11 mouse cellular contexts compared by ENCODE assay signal in genomic region chr15:27998621-27999359, GRCm38 (mm10). TPM values are rescaled to one million over a fixed set of nuclear protein-coding genes. Genes with fewer than 3 reads are reported as not detected.
A peak's percentile ranks its signal among the peaks of the same experiment; 100 is the strongest.
DNase-seq lines count a peak whose midpoint lies in the region; ATAC-seq lines count a peak whose summit lies in the region.
"Had no signal": no experiment of that assay in that cellular context is flagged by ENCODE, and none has a peak within 500 bp of the region (broad histone marks: within the 10 kb centered on the region; RNA-seq: fewer than 3 reads in every experiment).

No protein-coding gene starts in this region.

- WGBS in forebrain, embryonic 12.5 days = 11% methylated on average over 8 of the region's 8 CpGs
- WGBS in forebrain, embryonic 11.5 days = 12% methylated on average over 8 of the region's 8 CpGs
- WGBS in midbrain, embryonic 13.5 days = 17% methylated on average over 8 of the region's 8 CpGs
- 13% methylated on average over 8 of the region's 8 CpGs for WGBS in midbrain, embryonic 14.5 days
- 10% methylated on average over 8 of the region's 8 CpGs for WGBS in kidney, embryonic 15.5 days
- 12% methylated on average over 8 of the region's 8 CpGs for WGBS in midbrain, embryonic 15.5 days

- H3K27ac ChIP-seq in forebrain, embryonic 12.5 days = no peak overlapping the region
- H3K27ac ChIP-seq in forebrain, embryonic 11.5 days (ENCODE audit: low read depth, low read length) = no peak overlapping the region
- H3K27ac ChIP-seq in midbrain, embryonic 13.5 days = no peak overlapping the region
- H3K27ac ChIP-seq in midbrain, embryonic 14.5 days (replicated peaks; ENCODE audit: low read depth, low read length) = no peak overlapping the region
- peak overlapping the region; percentile 64 for H3K27ac ChIP-seq in kidney, embryonic 15.5 days
- H3K27ac ChIP-seq in midbrain, embryonic 15.5 days = no peak overlapping the region

- peak; percentile 7; the same call in 1 of the 2 replicates for ATAC-seq in forebrain, embryonic 12.5 days (ENCODE audit: low FRiP score)
- no peak for ATAC-seq in forebrain, embryonic 11.5 days (replicated peaks; ENCODE audit: low FRiP score)
- ATAC-seq in midbrain, embryonic 13.5 days = no peak
- no peak for ATAC-seq in midbrain, embryonic 14.5 days (ENCODE audit: low FRiP score, low TSS enrichment)
- peak; percentile 23 for ATAC-seq in kidney, embryonic 15.5 days (replicated peaks; ENCODE audit: low FRiP score)
- no peak for ATAC-seq in midbrain, embryonic 15.5 days (replicated peaks)

- no peak overlapping the region for H3K4me3 ChIP-seq in forebrain, embryonic 12.5 days (replicated peaks)
- no peak overlapping the region for H3K4me3 ChIP-seq in forebrain, embryonic 11.5 days (ENCODE audit: low read depth, low read length)
- no peak overlapping the region for H3K4me3 ChIP-seq in midbrain, embryonic 13.5 days (replicated peaks)
- no peak overlapping the region for H3K4me3 ChIP-seq in midbrain, embryonic 14.5 days (replicated peaks; ENCODE audit: low read depth, low read length)
- no peak overlapping the region for H3K4me3 ChIP-seq in kidney, embryonic 15.5 days (replicated peaks)
- H3K4me3 ChIP-seq in midbrain, embryonic 15.5 days = no peak overlapping the region
- H3K4me3 ChIP-seq: myocyte had no signal

- H3K9ac ChIP-seq in forebrain, embryonic 12.5 days = no peak overlapping the region
- H3K9ac ChIP-seq in forebrain, embryonic 11.5 days (ENCODE audit: low read length) = no peak overlapping the region
- H3K9ac ChIP-seq in midbrain, embryonic 13.5 days (replicated peaks) = 0 out of 2 replicates have a peak overlapping the region, but pooled peaks have one; percentile 10
- H3K9ac ChIP-seq in midbrain, embryonic 14.5 days (replicated peaks; ENCODE audit: low read length) = no peak overlapping the region
- H3K9ac ChIP-seq in kidney, embryonic 15.5 days = no peak overlapping the region
- no peak overlapping the region for H3K9ac ChIP-seq in midbrain, embryonic 15.5 days

- 0 out of 2 replicates have a peak, but pooled peaks cover 4% of the 10 kb centered on the region for H3K27me3 ChIP-seq in forebrain, embryonic 12.5 days
- no peaks in the 10 kb centered on the region for H3K27me3 ChIP-seq in forebrain, embryonic 11.5 days (ENCODE audit: control insufficient read depth, insufficient read depth, low read length)
- H3K27me3 ChIP-seq in midbrain, embryonic 13.5 days = 0 out of 2 replicates have a peak, but pooled peaks cover 4% of the 10 kb centered on the region
- no peaks in the 10 kb centered on the region for H3K27me3 ChIP-seq in midbrain, embryonic 14.5 days (ENCODE audit: control insufficient read depth, insufficient read depth, low read length)
- no peaks in the 10 kb centered on the region for H3K27me3 ChIP-seq in kidney, embryonic 15.5 days
- H3K27me3 ChIP-seq in midbrain, embryonic 15.5 days (replicated peaks) = no peaks in the 10 kb centered on the region

- DNase-seq in forebrain, embryonic 11.5 days (ENCODE audit: low spot score) = no peak
- DNase-seq in midbrain, embryonic 14.5 days = no peak
- DNase-seq in frontal cortex, postnatal 25 days (ENCODE audit: low spot score in 2 of 2) = no peak
- no peak for DNase-seq in left cerebral cortex, adult 9 months (ENCODE audit: low spot score in 2 of 2)
- DNase-seq: heart, postnatal 14 days; lung, postnatal 10 days had no signal

- peaks cover 5% of the 10 kb centered on the region; the same call in 1 of the 2 replicates for H3K36me3 ChIP-seq in forebrain, embryonic 12.5 days (replicated peaks)
- H3K36me3 ChIP-seq in forebrain, embryonic 11.5 days (ENCODE audit: control insufficient read depth, insufficient read depth, low read length) = no peaks in the 10 kb centered on the region
- H3K36me3 ChIP-seq in midbrain, embryonic 13.5 days = peaks cover 4% of the 10 kb centered on the region; the same call in 1 of the 2 replicates
- H3K36me3 ChIP-seq in midbrain, embryonic 14.5 days (ENCODE audit: control insufficient read depth, insufficient read depth, low read length) = no peaks in the 10 kb centered on the region
- no peaks in the 10 kb centered on the region for H3K36me3 ChIP-seq in kidney, embryonic 15.5 days
- H3K36me3 ChIP-seq in midbrain, embryonic 15.5 days (replicated peaks) = no peaks in the 10 kb centered on the region

- H3K4me1 ChIP-seq in forebrain, embryonic 12.5 days = peaks cover 85% of the 10 kb centered on the region
- H3K4me1 ChIP-seq in forebrain, embryonic 11.5 days (replicated peaks; ENCODE audit: control insufficient read depth, insufficient read depth, low read length) = peaks cover 36% of the 10 kb centered on the region
- H3K4me1 ChIP-seq in midbrain, embryonic 13.5 days (replicated peaks) = peaks cover 92% of the 10 kb centered on the region
- H3K4me1 ChIP-seq in midbrain, embryonic 14.5 days (ENCODE audit: control insufficient read depth, insufficient read depth, low read length) = peaks cover 51% of the 10 kb centered on the region
- peaks cover 88% of the 10 kb centered on the region for H3K4me1 ChIP-seq in kidney, embryonic 15.5 days
- H3K4me1 ChIP-seq in midbrain, embryonic 15.5 days = peaks cover 75% of the 10 kb centered on the region

- no peak overlapping the region for H3K4me2 ChIP-seq in forebrain, embryonic 12.5 days
- no peak overlapping the region for H3K4me2 ChIP-seq in forebrain, embryonic 11.5 days (ENCODE audit: low read depth, low read length, severe bottlenecking)
- H3K4me2 ChIP-seq in midbrain, embryonic 13.5 days (replicated peaks) = no peak overlapping the region
- no peak overlapping the region for H3K4me2 ChIP-seq in midbrain, embryonic 14.5 days (ENCODE audit: low read length)
- H3K4me2 ChIP-seq in kidney, embryonic 15.5 days = peak overlapping the region; percentile 37
- H3K4me2 ChIP-seq in midbrain, embryonic 15.5 days = no peak overlapping the region

- H3K9me3 ChIP-seq in forebrain, embryonic 12.5 days = no peaks in the 10 kb centered on the region
- no peaks in the 10 kb centered on the region for H3K9me3 ChIP-seq in forebrain, embryonic 11.5 days (ENCODE audit: control insufficient read depth, low read length)
- no peaks in the 10 kb centered on the region for H3K9me3 ChIP-seq in midbrain, embryonic 13.5 days
- H3K9me3 ChIP-seq in midbrain, embryonic 14.5 days (ENCODE audit: control insufficient read depth, low read length) = no peaks in the 10 kb centered on the region
- no peaks in the 10 kb centered on the region for H3K9me3 ChIP-seq in kidney, embryonic 15.5 days (replicated peaks)
- H3K9me3 ChIP-seq in midbrain, embryonic 15.5 days = no peaks in the 10 kb centered on the region

RNA-seq across cellular contexts. Expression of gene Trio, which starts 26.9 kb away (rescaled TPM):
- 46.1 and 49.0 TPM in 2 replicates for polyA plus RNA-seq in forebrain, embryonic 12.5 days (2016; fragmentation: Nextera tagmentation; extraction: Ambion mirVana)
- polyA plus RNA-seq in forebrain, embryonic 11.5 days (2014; fragmentation: Nextera tagmentation; extraction: Ambion mirVana) = 41.8 and 42.5 TPM in 2 replicates
- polyA plus RNA-seq in midbrain, embryonic 13.5 days (2015; fragmentation: Nextera tagmentation; extraction: Ambion mirVana) = 37.9 and 39.7 TPM in 2 replicates
- polyA plus RNA-seq in midbrain, embryonic 14.5 days (2014; fragmentation: Nextera tagmentation; extraction: Ambion mirVana) = 56.5 and 59.8 TPM in 2 replicates
- 27.3 and 28.8 TPM in 2 replicates for polyA plus RNA-seq in kidney, embryonic 15.5 days (2015; fragmentation: Nextera tagmentation; extraction: Ambion mirVana)
- polyA plus RNA-seq in midbrain, embryonic 15.5 days (2015; fragmentation: Nextera tagmentation; extraction: Ambion mirVana) = 40.4 and 42.9 TPM in 2 replicates

Comparison
In these comparisons a context has a peak if more than half of its experiments do, and no peak if none do; other contexts are left out.
1. ATAC-seq: peak in forebrain, embryonic 12.5 days (single experiment) and kidney, embryonic 15.5 days (single experiment); none in forebrain, embryonic 11.5 days (single experiment), midbrain, embryonic 13.5 days (single experiment), midbrain, embryonic 14.5 days (single experiment) and midbrain, embryonic 15.5 days (single experiment).